Mouse (Mus musculus) MEL (cell line): Measurements from ENCODE around the gene 1700021F05Rik.

Experiments
- CTCF ChIP-seq, 3 experiments: IDR thresholded peaks in 2 of 3; conservative IDR thresholded peaks in 1 of 3; 2 replicates each; pipeline ENCODE4 v1.5.1; 2011 to 2012; ENCODE audit warnings: low read length in 3 of 3, low read depth in 2 of 3, mild to moderate bottlenecking in 2 of 3, improper control_type of control experiment in 1 of 3, inconsistent platforms in 1 of 3, mixed read lengths in 1 of 3, moderate library complexity in 1 of 3; ENCODE audit not compliant: control insufficient read depth in 1 of 3, insufficient read depth in 1 of 3, poor library complexity in 1 of 3, severe bottlenecking in 1 of 3
- EP300 ChIP-seq, 2 experiments: IDR thresholded peaks; 2 replicates each; pipeline ENCODE4 v1.6.1; 2011; ENCODE audit warnings: improper control_type of control experiment in 2 of 2, low read length in 2 of 2, low read depth in 1 of 2, mild to moderate bottlenecking in 1 of 2
- KAT2A ChIP-seq: conservative IDR thresholded peaks from 2 replicates; pipeline ENCODE4 v1.6.1; 2012; ENCODE audit warnings: low read depth, low read length, improper control_type of control experiment, inconsistent platforms
- MAZ ChIP-seq: IDR thresholded peaks from 2 replicates; pipeline ENCODE4 v1.6.1; 2012; ENCODE audit warnings: low read depth, mild to moderate bottlenecking, inconsistent platforms, low read length, improper control_type of control experiment
- MYC ChIP-seq: IDR thresholded peaks from 2 replicates; pipeline ENCODE4 v1.6.1; 2011; ENCODE audit warnings: low read depth, mild to moderate bottlenecking, low read length, improper control_type of control experiment, moderate library complexity
- NRF1 ChIP-seq: IDR thresholded peaks from 2 replicates; pipeline ENCODE4 v1.6.1; 2014; ENCODE audit warnings: low read depth, mild to moderate bottlenecking, inconsistent platforms, low read length, improper control_type of control experiment, moderate library complexity; ENCODE audit not compliant: poor library complexity, insufficient read depth, severe bottlenecking
- POLR2A ChIP-seq, 2 experiments: IDR thresholded peaks; 2 replicates each; pipeline ENCODE4 v1.6.1; 2011 to 2012; ENCODE audit warnings: low read length in 2 of 2, mild to moderate bottlenecking in 2 of 2, control low read depth in 1 of 2, improper control_type of control experiment in 1 of 2, low read depth in 1 of 2, moderate library complexity in 1 of 2; ENCODE audit not compliant: control insufficient read depth in 1 of 2, insufficient read depth in 1 of 2, poor library complexity in 1 of 2
- TCF12 ChIP-seq: IDR thresholded peaks from 2 replicates; pipeline ENCODE4 v1.6.1; 2014; ENCODE audit warnings: low read depth, mild to moderate bottlenecking, inconsistent platforms, low read length, improper control_type of control experiment, moderate library complexity
- USF1 ChIP-seq: IDR thresholded peaks from 2 replicates; pipeline ENCODE4 v1.6.1; 2014; ENCODE audit warnings: low read depth, mild to moderate bottlenecking, inconsistent platforms, low read length, improper control_type of control experiment, moderate library complexity
- ZC3H11A ChIP-seq: IDR thresholded peaks from 2 replicates; pipeline ENCODE4 v1.6.1; 2012; ENCODE audit warnings: low read depth, mild to moderate bottlenecking, inconsistent platforms, low read length, improper control_type of control experiment

GRCm38 (mm10) chr10:43534382-43534781 is 6.4 kb downstream of the 1700021F05Rik start:
- TF ChIP-seq CTCF (IDR thresholded peaks at IDR 0.05 in 2 of 3, conservative IDR thresholded peaks at IDR 0.05 in 1 of 3; ENCODE audit: control insufficient read depth in 1 of 3, insufficient read depth in 1 of 3, low read depth in 2 of 3, low read length in 3 of 3, poor library complexity in 1 of 3, severe bottlenecking in 1 of 3) (no peak), ZC3H11A (no peak), KAT2A (no peak), MYC (no peak), NRF1 (no peak), EP300 (IDR thresholded peaks at IDR 0.05; ENCODE audit: low read depth in 1 of 2, low read length in 2 of 2) (0 out of 4 replicates have a peak, but pooled peaks of 1 of the 2 experiments have one; percentile 30), USF1 (no peak), MAZ (no peak), POLR2A (IDR thresholded peaks at IDR 0.05; ENCODE audit: control insufficient read depth in 1 of 2, insufficient read depth in 1 of 2, low read depth in 1 of 2, low read length in 2 of 2, poor library complexity in 1 of 2) (no peak), TCF12 (no peak)
